Mouse (Mus musculus): Measurements from ENCODE around the gene Ehbp1.

DNA sequence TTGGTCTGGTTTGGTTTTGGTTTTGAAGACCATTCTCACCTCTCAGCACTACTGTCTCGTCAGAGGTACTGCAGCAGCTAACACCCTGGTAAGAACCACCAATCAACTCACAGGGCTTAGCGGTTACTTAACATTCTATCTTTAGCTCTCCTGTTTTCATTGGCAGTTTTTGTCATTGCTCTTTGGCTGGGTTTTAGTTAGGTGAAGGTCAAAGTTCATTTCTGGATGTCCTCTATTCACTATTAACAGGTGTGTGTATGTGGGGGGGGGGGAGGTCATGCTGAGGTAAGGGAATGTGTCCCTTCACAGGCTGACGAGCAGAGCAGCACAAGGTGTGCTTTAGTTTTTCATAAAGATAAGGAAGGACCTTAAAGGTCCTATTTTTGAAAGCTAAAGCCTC is 147.5 kb downstream of the Ehbp1 start:
- TF ChIP-seq CTCF (IDR thresholded peaks at IDR 0.05; ENCODE audit: borderline replicate concordance, insufficient read depth, low read length), result no peak
- no peak for TF ChIP-seq POLR2A (IDR thresholded peaks at IDR 0.05; ENCODE audit: low read depth, low read length)
